Mouse (Mus musculus): ENCODE results near the gene Polr1a. TPM values are rescaled to one million over a fixed set of nuclear protein-coding genes. Genes with fewer than 3 reads are reported as not detected.

Polr1a gene
- total RNA-seq, 1 experiment from 2014 or later, result 28.6 TPM

- ATAC-seq (replicated peaks; ENCODE audit: insufficient number of reproducible peaks, low FRiP score, low TSS enrichment, poor library complexity, severe bottlenecking), result peak; percentile 78
Measured at GRCm38 (mm10) chr6:71989647-71990351, 80.9 kb downstream of the Polr1a start.

GRCm38 (mm10) chr6:71990371-71990837, 81.6 kb downstream of the Polr1a start:
- no peak for ATAC-seq (replicated peaks; ENCODE audit: insufficient number of reproducible peaks, low FRiP score, low TSS enrichment, poor library complexity, severe bottlenecking)

- no peak for ATAC-seq (replicated peaks; ENCODE audit: insufficient number of reproducible peaks, low FRiP score, low TSS enrichment, poor library complexity, severe bottlenecking)
Measured at GRCm38 (mm10) chr6:71991190-71991932, 82.5 kb downstream of the Polr1a start.

DNA sequence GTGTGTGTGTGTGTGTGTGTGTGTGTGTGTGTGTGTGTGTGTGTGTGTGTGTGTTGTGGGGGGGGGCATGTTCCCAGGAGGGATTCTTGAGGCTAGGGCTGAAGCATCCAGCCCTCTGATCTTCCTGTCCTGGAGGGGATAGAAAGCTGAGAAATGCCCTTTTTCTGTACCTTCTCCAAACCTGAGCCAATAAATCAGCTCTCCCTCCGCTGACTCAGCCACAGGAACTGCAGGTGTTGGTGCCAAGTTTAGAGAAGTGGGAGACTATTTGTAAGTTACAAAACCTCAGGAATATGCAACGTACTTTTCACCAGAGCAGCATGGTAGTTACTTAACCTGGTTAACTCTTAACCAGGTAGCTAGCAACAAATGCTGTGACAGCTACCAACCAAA, 83.1 kb downstream of the Polr1a start:
- no peak for ATAC-seq (replicated peaks; ENCODE audit: insufficient number of reproducible peaks, low FRiP score, low TSS enrichment, poor library complexity, severe bottlenecking)

GRCm38 (mm10) chr6:71994004-71994403, 85.2 kb downstream of the Polr1a start:
- no peak for ATAC-seq (replicated peaks; ENCODE audit: insufficient number of reproducible peaks, low FRiP score, low TSS enrichment, poor library complexity, severe bottlenecking)

DNA sequence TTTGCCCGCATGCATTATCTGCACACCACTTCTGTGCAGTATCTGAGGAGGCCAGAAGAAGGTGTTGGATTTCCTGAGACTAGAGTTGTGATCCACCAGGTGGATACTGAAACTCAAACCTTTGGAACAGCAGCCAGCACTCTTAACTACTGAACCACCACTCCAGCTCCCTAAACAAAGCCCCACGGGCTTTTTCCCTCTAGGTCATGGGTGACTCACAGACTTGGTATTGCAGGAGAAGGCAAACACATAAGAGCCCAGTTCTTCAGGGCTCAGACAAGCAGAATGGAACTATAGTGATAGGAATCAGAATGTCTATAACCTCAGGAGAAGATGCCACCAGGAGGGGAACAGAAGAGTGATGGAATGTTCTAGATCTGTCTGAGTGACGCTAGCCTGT, 86.2 kb downstream of the Polr1a start:
- no peak for ATAC-seq (replicated peaks; ENCODE audit: insufficient number of reproducible peaks, low FRiP score, low TSS enrichment, poor library complexity, severe bottlenecking)

GRCm38 (mm10) chr6:71997215-71997614, 88.4 kb downstream of the Polr1a start:
- no peak for ATAC-seq (replicated peaks; ENCODE audit: insufficient number of reproducible peaks, low FRiP score, low TSS enrichment, poor library complexity, severe bottlenecking)

GRCm38 (mm10) chr6:71999917-72000512, 91.2 kb downstream of the Polr1a start:
- no peak for ATAC-seq (replicated peaks; ENCODE audit: insufficient number of reproducible peaks, low FRiP score, low TSS enrichment, poor library complexity, severe bottlenecking)

DNA sequence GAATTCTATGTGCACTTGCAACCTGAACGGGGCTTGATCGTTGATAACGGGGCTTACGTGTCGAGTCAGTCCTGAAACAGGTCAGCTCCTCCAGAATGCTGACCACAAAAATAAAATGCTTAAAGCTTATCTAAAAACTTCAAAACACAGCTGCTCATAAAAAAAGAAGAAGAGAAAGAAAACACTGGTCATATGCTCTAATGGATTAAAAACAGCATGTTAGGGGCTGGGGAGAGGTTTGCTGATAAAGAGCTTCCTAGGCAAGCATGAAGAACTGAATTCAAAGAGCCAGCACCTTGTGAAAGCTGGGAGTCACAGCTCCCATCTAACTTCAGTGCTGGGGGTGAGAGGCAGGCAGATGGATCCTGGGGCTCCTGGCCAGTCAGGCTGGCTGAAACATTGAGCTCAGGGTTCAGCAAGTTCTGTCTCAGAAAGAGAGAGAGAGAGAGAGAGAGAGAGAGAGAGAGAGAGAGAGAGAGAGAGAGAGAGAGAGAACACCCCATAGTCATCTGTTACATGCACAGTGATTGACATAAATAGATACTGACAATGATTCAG, 92.4 kb downstream of the Polr1a start:
- ATAC-seq (replicated peaks; ENCODE audit: insufficient number of reproducible peaks, low FRiP score, low TSS enrichment, poor library complexity, severe bottlenecking), result no peak

GRCm38 (mm10) chr6:72007411-72008212, 98.8 kb downstream of the Polr1a start:
- no peak for ATAC-seq (replicated peaks; ENCODE audit: insufficient number of reproducible peaks, low FRiP score, low TSS enrichment, poor library complexity, severe bottlenecking)

- no peak for ATAC-seq (replicated peaks; ENCODE audit: insufficient number of reproducible peaks, low FRiP score, low TSS enrichment, poor library complexity, severe bottlenecking)
Measured at GRCm38 (mm10) chr6:72008213-72008655, 99.4 kb downstream of the Polr1a start.

DNA sequence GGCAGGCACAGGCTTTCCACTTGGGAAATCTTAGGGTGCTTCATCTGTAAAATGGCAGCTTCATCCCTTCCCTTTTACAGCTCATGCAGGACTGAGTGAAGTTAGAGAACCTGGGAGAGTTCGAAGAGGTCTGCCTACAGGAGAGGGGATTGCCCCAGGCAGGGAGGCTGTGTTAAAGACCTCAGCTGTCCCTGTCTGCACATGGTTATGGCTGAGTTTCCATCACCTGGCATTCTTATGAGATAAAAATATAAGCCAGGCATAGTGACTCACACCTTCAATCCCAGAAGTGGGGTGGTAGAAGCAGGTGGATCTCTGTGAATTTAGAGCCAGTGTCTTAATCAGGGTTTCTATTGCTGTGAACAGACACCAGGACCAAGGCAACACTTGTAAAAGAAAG, 100.6 kb downstream of the Polr1a start:
- ATAC-seq (replicated peaks; ENCODE audit: insufficient number of reproducible peaks, low FRiP score, low TSS enrichment, poor library complexity, severe bottlenecking), result no peak

GRCm38 (mm10) chr6:72014033-72014432, 105.2 kb downstream of the Polr1a start:
- no peak for ATAC-seq (replicated peaks; ENCODE audit: insufficient number of reproducible peaks, low FRiP score, low TSS enrichment, poor library complexity, severe bottlenecking)

DNA sequence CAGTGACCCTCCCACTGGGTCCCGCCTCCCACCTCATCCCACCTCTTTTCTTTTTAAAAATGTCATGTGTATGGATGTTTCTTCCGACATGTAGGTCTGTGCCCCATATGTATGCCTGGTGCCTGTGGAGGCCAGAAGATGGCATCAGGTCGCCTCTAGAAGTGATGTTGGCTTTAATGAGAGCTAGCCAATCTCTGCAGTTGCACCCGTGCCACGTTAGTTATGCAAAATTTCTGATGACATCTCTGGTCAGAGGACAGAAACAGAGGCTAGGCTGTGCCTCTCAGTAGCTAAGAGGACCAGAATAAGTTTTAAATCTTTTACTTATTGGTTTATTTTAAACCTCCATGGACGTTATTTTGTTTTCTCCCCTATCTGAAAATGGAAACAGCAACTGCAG, 109.2 kb downstream of the Polr1a start:
- no peak for ATAC-seq (replicated peaks; ENCODE audit: insufficient number of reproducible peaks, low FRiP score, low TSS enrichment, poor library complexity, severe bottlenecking)

DNA sequence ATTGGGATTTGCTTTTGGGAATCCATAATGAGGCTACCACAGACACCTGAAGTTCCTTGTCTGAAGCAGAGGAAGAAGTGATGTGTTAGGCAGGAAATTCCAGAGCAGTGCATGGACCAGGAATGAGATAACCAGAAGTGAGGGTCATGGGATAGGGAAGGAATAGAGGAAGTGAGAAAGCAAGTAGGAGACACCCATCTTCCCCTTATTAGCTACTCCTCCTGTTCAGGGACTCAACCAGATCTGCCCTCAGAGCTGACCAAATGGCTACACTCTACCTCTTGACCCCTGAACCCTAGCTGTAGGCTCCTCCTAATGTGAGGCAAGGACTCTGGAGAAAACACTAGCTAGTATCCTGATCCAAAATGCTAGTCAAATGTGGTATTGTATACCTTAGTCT, 116.6 kb downstream of the Polr1a start:
- peak; percentile 85 for ATAC-seq (replicated peaks; ENCODE audit: insufficient number of reproducible peaks, low FRiP score, low TSS enrichment, poor library complexity, severe bottlenecking)

DNA sequence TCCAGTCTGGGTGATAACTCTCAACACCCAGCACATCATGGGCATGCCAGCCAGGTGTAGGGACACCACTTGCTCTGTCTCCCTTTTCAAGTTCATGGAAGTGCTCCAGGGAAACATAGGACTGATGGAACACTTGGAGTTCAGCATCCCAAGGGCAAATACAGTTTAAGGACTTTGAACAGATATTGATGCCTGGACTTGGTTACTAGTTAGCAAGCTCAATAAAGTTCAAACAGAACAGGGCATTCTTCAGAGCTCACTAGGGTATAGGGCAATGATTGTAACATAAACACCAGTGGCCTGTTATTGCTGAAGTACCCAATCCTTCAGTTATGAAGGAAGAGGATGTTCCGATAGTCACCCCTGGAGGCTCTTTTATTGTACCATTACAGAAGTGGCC, 119.2 kb downstream of the Polr1a start:
- ATAC-seq (replicated peaks; ENCODE audit: insufficient number of reproducible peaks, low FRiP score, low TSS enrichment, poor library complexity, severe bottlenecking), result no peak

- no peak for ATAC-seq (replicated peaks; ENCODE audit: insufficient number of reproducible peaks, low FRiP score, low TSS enrichment, poor library complexity, severe bottlenecking)
Measured at GRCm38 (mm10) chr6:72029674-72030073, 120.8 kb downstream of the Polr1a start.

Measured in monocyte, adult 5-6 weeks (primary cell).